Mouse (Mus musculus) brain, embryonic 14.5 days (tissue): Measurements from ENCODE around the gene Cct8l1.

ENCODE experiments used
- CTCF ChIP-seq: fragments of 200-500 bp; IDR thresholded peaks from 2 replicates; pipeline ENCODE4 v1.5.1; 2012; ENCODE audit warnings: inconsistent platforms, mild to moderate bottlenecking, moderate library complexity, borderline replicate concordance; ENCODE audit not compliant: insufficient read depth, insufficient read length; ENCODE audit errors: extremely low read depth
- POLR2A ChIP-seq: fragments of 200-500 bp; IDR thresholded peaks from 2 replicates; pipeline ENCODE4 v1.6.1; 2012; ENCODE audit warnings: mild to moderate bottlenecking, inconsistent platforms, borderline replicate concordance; ENCODE audit not compliant: poor library complexity, insufficient read depth, insufficient read length, severe bottlenecking; ENCODE audit errors: extremely low read depth

DNA sequence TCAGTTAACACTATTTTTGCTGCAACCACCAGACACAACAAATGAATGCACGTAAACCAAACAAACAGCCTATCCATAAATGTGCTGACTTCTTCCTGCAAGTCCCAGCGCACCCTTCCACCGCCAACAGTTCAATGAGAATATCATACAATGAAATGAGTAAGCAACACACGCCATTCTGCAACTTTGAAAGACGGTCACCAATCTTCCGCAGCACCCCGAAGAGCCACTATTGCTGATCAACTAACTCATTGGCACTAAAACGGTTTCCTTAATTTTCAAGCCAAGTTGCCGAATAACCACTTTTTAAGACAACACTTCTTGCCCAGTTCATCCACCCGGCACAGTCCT is 18.5 kb upstream of the Cct8l1 start:
- no peak for TF ChIP-seq CTCF
- TF ChIP-seq POLR2A, result no peak
